Mouse (Mus musculus): ENCODE measurements at regions not wholly inside any gene's neighbourhood (a gene's known extent, or its start where the extent isn't known, plus 50 kb on each side); places are given as distances from the start of the nearest gene placed in this dataset.

GRCm38 (mm10) chr13:33721851-33722250 lies 60.6 kb downstream of the Serpinb6d start:
- H3K4me3 ChIP-seq (ENCODE audit: low read length), result no peak overlapping the region
- no peaks in the 10 kb centered on the region for H3K4me1 ChIP-seq (replicated peaks; ENCODE audit: control insufficient read depth, insufficient read depth, low read length)
- H3K9me3 ChIP-seq (ENCODE audit: control insufficient read depth, low read length), result no peaks in the 10 kb centered on the region
- H3K9ac ChIP-seq (ENCODE audit: low read length), result no peak overlapping the region
- no peaks in the 10 kb centered on the region for H3K27me3 ChIP-seq (ENCODE audit: control insufficient read depth, insufficient read depth, low read depth, low read length)
- ATAC-seq (ENCODE audit: low read depth), result no peak
- no peak overlapping the region for H3K4me2 ChIP-seq (ENCODE audit: low read depth, low read length)
- H3K36me3 ChIP-seq (ENCODE audit: control insufficient read depth, insufficient read depth, low read length), result no peaks in the 10 kb centered on the region
- H3K27ac ChIP-seq (ENCODE audit: low read length), result no peak overlapping the region

DNA sequence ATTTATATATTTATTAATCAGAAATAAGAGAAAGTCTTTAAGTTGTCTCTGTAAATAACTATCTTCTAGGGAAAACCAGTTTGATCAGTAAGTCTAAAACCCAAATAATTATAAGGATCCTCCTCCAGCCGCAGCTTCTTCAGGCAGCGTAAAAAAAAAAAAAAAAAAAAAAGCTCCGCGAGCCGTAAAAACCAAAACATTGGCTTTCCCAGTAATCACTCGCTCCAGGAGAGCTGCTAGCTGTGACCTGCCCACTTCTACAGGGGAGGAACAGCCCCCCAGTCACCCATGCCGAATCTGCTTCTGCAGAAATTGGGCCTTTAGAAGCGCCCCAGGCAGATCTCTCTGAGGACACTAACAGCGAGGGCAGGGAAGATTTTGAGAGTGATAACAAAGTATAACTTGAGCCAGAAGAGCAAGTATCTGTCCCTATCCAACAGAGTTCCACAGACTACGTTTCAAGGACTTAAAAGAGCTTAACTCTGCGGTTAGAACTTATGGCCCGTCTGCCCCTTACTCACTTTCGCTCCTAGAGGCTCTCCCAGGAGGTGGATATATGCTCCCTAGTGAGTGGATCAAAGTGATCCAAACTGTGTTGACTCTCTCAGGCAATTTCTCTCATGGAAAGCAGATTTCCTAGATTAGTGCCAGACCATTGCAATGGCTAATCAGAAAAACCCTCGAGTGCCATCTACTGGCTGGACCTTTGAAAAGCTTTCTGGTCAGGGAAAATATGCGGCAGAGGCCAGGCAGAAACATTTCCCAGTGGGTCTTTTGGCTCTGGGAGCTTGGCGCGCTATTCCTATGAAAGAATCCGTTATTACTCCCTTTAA lies 80.7 kb downstream of the Serpinb6e start:
- no peak overlapping the region for H3K27ac ChIP-seq (ENCODE audit: low read length)
- 28% methylated on average over 18 of the region's 18 CpGs for WGBS
- H3K27me3 ChIP-seq (ENCODE audit: control insufficient read depth, insufficient read depth, low read depth, low read length), result no peaks in the 10 kb centered on the region

DNA sequence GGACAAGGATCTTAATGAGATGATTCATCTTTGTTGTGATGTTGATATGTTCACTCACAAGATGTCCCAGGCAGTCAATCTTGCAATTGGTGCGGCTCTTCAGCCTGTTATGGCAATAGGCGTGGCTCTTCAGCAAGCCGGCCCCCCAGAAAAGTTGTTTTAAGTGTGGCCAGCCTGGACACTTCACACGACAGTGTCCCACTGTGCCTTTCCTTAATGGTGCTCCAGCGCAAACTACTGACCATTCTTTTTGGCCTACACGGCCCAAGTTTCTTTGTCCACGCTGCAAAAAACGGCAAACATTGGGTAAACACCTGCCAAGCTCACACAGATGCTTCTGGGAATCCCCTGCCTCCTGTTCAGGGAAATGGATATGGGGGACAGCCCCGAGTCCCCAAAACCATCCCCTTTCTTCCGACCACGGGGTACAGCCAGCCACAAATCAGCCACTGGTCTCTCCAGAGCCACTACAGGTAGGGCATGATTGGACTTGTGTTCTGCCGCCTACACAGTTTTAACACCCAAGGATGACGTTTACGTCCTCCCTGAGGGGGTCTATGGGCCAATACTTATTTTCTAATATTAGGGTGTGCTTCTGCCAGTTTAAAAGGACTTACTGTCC lies 79.8 kb downstream of the Serpinb6e start:
- H3K4me2 ChIP-seq (ENCODE audit: low read depth, low read length), result no peak overlapping the region
- 77% methylated on average over 14 of the region's 14 CpGs for WGBS
- H3K27me3 ChIP-seq (ENCODE audit: control insufficient read depth, insufficient read depth, low read depth, low read length), result no peaks in the 10 kb centered on the region
- no peaks in the 10 kb centered on the region for H3K9me3 ChIP-seq (ENCODE audit: control insufficient read depth, low read length)
- H3K4me3 ChIP-seq (ENCODE audit: low read length), result no peak overlapping the region
- H3K27ac ChIP-seq (ENCODE audit: low read length), result no peak overlapping the region
- no peak overlapping the region for H3K9ac ChIP-seq (ENCODE audit: low read length)
- H3K36me3 ChIP-seq (ENCODE audit: control insufficient read depth, insufficient read depth, low read length), result no peaks in the 10 kb centered on the region
- H3K4me1 ChIP-seq (replicated peaks; ENCODE audit: control insufficient read depth, insufficient read depth, low read length), result no peaks in the 10 kb centered on the region
- no peak for ATAC-seq (ENCODE audit: low read depth)

More for the DNA sequence above, 80.7 kb downstream of the Serpinb6e start:
- Histone ChIP-seq H3K36me3 (ENCODE audit: control insufficient read depth, insufficient read depth, low read length) (no peaks in the 10 kb centered on the region), H3K9me3 (ENCODE audit: control insufficient read depth, low read length) (no peaks in the 10 kb centered on the region), H3K9ac (ENCODE audit: low read length) (peak overlapping the region; percentile 50), H3K4me3 (ENCODE audit: low read length) (peak overlapping the region; percentile 46), H3K4me1 (replicated peaks; ENCODE audit: control insufficient read depth, insufficient read depth, low read length) (no peaks in the 10 kb centered on the region), H3K4me2 (ENCODE audit: low read depth, low read length) (peak overlapping the region; percentile 60)
- ATAC-seq (ENCODE audit: low read depth), result peak; percentile 57
